Mouse (Mus musculus) layer of hippocampus, adult 11-12 months (tissue): ENCODE results near the gene Krt79.

ENCODE experiments used
- DNase-seq: peaks from one replicate; pipeline ENCODE4 v3.0.0; 2022; ENCODE audit warnings: low spot score

The Krt79 gene

DNA sequence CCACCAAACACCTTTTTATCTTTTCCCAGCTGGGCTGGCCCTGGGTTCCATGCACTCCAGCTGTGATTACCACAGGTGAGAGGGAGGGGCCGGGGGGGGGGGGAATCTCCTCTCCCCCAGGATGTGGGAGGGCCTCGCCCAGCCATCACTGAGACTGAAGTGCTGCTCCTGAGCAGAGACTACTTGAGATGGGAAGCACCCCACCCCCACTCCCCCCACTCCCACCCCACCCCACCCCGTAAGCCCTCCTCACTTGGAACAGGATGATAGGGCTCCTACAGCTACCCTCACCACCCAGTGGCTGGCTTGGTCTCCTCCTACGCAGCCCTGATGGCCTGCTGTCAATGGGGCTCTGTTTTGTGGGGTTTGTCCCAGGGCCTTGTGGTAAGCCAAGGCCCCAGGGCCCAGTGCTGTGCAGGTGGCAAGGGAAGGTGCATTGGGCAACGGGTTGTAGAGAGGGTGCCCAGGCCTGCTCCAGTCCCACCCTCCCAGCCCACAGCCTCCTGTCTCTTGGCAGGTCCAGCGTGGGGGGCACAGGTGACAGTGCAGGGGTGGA, at the start of gene Krt79:
Gene Krt79 (minus strand): TSS at position 51 of the 556 bp plus-strand sequence.
- no peak for DNase-seq

DNA sequence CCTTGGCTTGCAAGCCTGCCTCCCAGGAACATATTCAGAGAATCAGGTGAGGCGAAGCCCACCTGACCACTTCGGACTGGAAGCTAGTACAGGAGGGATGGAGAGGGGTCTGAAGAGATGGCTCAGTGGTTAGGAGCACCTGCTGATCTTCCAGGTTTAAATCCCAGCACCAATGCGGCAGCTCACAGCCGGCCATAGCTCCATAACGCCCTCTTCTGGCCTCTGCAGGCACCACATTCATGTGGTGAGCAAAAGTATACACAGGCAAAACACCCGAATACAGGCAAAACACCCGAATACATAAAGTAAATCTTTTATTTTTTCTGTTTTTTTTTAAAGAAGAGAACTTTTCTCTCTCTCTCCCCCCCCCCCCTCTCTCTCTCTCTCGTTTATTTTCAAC, 48.6 kb upstream of the Krt79 start:
- no peak for DNase-seq

DNA sequence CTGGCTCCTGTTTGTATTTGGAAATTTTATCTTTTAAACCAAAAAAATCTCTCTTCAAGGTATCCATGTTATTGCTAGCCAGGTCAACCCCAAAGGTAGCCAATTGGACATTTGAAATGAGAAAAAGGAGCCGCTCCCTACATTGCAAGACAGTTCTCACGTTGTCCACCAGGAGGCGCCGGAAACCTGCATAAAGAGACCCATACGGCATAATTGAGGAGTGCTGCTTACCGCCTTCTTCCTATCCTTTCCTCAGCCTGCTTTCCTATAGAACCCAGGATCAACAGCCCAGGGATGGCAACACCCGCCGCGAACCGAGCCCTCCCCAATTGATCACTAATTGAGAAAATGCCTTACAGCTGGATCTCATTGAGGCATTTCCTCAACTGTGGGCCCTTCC, 48.0 kb upstream of the Krt79 start:
- peak; percentile 91 for DNase-seq

DNA sequence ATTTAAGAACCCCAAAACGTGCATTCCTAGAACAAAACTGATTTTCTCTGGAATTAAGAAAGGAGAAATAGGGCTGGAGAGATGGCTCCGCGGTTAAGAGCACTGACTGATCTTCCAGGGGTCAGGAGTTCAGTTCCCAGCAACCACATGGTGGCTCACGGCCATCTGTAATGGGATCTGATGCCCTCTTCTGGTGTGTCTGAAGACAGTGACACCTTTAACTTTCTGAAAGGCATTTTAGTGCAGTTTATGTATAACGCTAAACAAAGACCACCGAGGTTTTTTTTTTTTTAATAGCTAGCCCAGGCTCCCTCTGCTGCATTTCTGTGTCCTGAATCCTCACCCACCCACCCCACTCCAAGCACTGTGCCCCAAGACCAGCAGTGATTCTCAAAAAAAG, 44.6 kb upstream of the Krt79 start:
- no peak for DNase-seq

DNA sequence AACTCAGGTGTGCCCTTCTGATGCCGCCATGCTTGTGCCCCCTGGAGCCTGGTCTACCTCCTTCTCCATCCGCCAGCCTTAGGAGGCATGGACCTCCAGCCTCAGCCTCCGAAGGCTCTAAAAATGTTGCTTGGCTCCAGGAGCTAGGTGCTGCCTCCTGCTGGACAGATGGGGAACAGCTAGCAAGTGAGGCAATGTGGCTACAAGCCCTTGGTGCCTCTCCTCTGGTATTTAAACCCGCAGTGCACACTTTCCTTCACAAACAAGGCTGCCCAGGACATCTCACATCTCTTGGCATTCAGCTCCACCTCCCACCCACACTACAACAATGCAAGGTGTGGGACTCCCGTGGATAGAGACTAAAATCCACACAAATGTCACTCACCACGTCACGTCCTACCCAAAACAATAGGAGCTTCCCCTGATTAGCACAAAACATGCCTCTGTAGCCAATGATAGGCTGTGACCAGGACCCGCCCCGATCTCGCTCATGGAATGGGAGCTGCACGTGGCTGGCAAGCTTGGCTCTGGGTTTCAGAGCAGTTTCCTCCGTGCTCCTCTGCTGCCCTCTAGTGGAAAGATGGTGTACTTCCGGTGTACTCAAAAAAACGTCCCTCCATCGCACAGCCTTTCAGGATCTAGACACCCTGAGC, 44.0 kb upstream of the Krt79 start:
- DNase-seq = peak; percentile 96

DNA sequence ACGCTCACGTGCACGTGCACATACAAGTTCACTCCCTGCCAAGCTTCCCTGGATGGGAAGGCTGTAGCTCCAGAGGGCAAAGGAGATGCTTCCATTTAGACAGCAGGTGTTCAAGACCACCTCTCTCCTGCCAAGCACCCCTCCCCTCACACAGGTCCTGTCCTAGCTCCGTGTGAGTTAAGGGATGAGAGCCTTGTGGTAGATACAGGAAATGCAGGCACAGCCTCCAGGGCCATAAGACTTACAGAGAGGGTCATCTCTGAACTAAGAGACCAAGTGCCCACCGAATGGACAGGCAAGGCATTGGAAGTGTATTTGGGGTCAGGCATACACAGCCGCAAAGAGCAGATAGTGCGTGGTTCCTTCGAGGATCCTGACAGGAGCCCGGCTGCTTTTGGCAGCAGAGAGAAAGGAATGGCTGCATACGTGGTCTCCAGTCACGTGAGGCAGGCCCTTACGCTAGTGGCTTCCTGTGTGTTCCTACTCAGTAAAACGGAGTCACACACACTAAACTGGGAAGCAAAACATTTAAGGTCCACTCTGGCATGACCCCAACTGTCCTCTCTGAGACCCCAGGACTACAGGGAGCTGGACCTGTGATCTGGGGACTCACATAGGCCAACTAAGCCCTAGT, 43.3 kb upstream of the Krt79 start:
- no peak for DNase-seq

DNA sequence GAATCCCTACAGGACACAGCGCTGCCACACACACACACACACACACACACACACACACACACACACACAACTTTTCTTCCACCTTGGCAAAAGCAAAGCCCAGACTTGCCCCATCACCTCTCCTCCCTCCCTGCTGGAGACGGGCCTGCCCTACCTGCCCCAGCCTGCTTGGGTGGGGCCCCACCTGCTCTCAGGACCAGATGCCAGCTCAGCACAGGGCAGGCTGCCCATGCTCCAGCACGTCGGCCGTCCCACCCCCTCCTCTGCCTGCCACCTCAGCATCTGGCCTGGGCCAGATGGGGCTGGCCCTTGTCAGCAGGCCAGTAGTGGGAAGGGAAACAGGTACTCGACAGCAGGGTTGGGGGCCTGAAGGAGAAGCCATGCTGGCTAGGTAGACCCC, 40.7 kb upstream of the Krt79 start:
- no peak for DNase-seq

DNA sequence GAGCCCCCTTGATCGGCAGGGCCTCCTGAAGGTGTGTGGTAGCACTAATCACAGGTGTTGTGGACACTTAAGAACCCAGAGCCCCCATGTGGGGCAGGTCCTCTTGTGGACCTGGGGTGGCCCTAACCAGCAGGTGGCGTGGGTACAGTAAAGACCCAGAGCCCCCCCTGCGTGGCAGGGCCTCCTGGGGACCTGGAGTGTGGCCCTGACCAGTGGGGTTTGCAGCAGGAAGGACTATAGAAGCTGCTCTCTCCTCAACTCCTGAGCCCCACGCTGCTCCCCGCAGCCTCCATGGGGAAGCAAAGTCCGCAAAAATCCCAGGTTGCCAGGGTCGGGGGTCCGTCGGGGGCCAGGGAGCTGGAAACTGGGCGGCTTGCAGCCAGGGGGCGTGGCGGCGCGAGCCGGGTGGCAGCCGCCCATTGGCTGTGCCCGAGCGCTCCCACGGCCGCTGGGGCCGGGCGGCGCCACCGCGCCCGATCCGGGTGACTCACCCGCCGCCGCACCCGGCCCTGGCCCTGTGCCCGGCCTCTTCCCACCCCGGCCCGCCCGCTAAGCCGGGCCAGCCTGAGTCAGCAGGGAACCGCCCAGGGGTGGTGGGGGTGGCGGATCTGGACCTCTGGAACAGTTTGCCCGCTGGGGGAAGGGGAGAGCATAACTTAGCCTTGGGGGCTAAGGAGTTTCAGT, 37.1 kb upstream of the Krt79 start:
- DNase-seq = peak; percentile 80

DNA sequence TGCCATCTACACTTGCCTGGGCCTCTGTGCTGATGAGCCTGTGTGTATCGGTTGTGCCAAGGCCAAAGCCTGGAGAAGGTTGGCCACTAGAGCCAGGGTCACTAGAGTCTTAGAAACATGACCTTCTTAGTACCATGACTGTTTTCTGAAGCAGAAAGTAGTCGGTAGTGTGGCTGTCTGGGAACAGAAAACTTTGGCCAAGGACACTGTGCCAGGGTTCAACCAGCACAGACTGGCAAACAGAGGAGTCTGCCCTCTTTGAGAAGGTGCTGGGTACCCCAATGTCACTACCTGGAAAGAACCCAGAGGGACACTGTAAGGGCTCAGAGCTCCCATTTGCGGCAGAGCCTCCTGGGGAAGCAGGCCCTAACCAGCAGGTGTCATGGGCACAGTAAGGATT, 36.5 kb upstream of the Krt79 start:
- no peak for DNase-seq

DNA sequence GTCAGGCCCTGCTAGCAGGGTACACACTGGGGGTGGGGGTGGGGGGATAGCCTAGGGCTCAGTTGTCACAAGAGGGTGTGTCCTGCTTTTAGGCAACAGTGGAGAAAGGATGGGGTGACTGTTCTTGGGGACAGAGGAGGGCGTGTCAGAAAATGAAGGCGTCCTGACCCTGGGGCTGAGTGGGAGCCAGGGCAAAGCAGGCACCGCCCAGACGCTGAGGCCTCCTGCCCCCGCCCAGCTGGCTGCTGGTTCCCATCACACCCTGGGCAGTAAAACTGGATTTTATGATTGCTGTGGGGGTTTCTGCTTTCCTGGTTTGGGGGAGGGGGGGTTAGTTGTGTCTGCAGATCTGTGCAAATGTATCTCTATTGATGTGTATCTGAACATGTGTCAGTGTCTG, 35.9 kb upstream of the Krt79 start:
- DNase-seq = no peak

DNA sequence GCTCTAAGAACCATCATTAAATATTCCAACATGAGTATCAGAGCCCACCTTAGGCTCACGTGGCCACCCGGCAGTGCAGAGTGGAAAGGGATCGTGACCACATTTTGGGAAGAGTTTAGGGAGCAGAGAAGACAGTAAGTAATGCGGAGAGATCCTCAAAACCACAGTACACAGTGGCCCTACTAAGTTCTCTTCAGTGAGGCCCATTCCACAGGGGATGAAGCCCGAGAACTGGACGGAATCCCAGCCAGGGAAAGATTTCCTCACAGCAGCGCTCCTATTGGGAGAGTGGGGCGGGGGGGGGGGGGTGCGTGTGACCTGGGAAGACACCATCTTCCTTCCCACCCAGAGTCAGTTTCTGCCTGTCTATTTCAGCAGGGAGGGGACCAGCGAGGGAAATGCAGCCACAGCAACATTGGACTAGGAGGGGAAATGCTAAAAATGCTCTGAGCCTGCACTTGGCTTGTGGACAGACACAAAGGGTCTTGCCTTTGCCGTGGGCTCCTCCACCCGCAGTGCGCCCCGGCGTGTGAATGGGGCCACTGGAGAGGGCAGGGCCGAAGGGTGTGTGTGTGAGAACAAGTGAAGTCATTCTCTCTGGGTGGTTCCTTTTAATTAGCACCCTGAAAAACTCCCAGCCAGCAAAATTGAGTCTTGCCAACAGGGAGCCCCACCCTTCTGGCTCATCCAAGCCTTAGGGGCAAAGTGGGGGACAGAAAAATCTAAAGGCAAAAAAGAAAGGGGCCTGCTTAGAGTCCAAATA, 34.1 kb upstream of the Krt79 start:
- no peak for DNase-seq

DNA sequence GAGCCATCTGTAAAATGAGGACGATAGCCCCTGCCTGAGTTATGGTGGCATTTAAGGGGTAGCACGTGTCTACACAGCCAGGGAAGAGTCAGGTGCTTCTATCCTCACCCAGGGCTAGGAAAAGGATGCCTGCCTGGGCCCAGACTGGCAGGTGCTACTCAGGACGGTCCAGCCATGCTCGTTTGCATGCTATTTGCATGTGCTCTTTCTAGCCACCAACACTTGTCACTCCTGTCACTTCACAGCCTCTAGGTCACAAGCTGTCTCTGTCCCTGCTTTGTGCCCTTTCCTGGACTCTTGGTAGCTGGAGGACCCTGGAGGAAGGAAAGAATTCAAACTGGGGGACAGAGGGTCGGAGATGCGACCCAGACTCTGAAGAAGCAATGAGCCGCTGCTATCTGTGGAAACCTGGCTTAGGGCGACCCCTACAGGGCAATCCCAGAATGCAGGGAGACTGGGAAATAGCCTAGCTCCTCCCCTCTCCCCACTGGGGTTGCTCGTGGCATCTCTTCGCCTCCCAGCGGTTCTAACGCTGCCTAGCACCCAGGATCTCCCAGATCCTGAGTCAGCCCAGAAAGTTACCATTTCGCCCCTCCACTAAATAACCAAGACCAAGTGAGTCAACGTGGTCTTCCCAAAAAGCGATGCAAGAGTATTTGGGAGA, 33.4 kb upstream of the Krt79 start:
- peak; percentile 99 for DNase-seq

DNA sequence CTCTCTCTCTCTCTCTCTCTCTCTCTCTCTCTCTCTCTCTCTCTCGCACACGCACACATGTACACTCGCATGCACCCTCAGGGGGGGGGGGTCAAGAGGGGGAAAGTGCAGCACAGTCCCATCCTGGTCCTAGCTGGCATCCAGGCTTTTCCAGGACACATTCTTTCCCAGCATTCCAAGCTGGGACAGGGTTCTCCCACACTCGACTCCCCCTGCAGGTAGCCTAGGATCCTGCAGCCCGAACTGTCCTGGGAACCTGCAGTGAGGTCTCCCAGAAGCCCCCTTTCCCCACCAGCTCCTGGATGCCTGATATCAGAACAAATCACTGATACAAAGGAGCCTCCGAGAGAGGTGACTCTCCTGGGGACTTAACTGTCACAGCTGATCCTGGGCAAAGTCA, 30.4 kb upstream of the Krt79 start:
- no peak for DNase-seq

DNA sequence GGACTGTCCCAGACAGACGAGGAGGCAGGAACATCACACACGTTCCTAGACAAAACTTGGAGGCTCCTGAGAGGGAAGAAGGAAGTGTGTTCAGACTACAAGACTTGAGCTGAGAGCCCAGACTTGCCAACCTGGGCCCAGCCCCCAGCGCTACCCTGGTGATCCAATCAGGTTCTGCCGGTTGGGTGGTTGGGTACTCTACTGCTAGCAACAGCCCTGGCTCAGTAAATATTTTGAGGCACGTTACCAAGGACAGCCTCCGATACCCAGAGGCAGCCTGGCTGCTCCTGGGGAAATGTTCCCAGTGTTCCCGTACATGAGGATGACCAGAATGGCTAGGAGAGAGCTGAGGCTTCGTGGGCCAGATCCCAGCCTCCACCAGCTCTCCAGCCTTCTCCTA, 26.7 kb upstream of the Krt79 start:
- DNase-seq = no peak

DNA sequence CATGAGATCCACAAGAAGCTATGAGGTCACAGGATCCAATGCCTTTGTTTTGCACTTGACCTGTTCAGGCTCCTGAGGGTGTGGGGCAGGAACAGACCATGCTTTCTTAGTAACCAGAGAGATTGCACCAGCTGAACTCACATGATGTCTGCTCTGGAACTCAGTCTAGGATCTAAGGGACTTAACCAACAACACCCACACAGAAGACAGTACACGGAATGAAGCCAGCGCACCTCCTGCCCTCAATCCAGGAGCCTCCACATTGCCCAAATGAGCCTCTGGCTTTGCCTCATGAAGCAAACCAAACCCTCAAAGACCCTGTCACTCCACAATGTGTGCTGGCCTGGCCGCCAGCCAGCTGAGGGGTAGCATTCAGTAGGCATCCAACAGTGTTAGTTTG, 18.8 kb upstream of the Krt79 start:
- DNase-seq = no peak

DNA sequence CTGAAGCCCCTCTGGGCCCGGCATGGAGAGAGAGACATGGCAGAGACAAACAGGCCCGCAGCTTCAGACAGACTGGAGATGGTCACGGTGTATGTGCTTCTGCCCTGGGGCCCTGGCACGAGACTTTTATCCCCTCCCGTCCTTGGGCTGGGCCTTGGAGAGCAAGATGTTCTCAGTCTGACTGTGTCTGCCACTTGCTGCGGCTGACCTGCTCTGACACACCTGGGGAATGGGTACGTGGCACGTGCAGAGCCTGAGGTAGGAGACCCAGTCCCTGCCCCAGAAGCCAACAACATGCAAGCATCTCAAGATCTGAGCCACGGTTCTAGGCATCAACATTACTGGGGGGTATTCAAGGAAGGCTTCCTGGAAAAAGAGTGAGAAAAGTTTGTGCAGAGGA, 14.1 kb upstream of the Krt79 start, which contains the start of gene Krt78:
Gene Krt78 (minus strand): TSS at position 101 of the 400 bp plus-strand sequence.
- DNase-seq = no peak

DNA sequence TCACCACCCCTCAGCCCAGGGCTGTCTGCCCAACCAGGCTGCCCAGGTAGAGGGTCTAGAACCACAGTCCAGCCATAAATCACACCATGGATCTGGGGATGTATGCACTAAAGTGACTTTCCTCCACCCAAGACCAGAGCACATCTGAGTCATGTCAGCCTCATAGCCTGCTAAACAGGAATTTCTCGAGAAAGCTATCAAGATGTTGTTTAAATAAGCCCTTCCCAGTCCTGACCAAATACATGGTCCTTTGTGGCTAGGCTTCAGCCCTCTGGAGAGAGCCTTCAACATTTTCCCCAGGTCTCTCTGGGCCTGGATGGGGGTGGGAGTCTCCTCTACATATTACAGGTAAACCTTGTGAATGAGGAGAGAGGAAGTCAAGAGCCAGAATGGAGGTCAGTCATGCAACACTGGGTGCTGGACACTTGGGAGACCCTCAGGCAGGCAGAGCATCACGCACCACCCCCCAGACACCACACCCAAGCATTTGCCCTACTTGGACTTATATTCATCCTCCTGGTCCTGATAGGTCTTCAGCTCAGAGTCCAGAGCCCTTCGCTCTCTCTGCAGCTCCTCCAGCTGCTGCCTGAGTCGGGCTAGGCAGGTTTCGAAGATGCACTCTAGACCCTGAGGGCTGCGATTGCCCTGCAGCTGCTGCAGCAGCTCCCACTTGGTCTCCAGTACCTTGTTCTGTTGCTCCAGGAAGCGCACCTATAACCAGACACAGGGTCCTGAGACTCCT, 12.8 kb upstream of the Krt79 start:
- no peak for DNase-seq

DNA sequence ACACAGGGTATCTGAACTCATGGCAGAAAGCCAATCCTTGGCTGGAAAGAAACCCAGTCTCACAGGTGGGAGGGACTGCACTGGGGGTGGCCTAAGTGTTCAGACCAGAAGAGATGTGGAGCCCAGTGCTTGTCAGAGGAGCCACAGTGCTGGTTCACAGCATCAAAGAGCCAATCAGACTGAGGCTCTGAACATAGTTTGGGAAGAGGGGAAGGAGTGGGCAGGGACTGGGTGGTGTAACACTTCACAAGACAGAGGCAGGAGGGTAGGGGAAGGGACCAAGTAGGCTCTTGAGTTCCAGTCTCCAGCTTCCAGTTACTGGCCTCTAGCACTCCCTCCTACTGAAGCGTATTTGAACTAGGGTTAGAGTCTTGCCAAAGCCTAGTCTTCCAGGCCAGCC, 5.3 kb upstream of the Krt79 start:
- no peak for DNase-seq

DNA sequence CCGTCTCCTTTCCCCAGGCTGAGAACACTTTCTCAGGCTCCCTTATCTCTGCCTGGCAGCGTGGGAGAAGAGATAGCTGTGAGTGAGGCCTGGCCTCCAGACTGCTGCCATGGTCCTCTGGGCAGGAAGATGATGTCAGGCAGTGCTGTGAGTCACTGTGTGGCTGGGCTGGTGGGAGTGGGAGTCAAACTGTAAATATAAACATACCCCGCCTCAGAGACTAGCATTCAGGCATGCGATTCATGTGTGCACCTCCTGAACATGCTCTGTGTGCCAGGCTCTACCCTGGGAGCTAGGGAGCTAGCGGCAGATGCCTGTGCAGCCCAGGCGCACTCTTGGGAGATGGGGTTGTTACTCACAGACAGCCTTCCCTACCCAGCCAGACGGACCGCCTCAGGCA, 1.8 kb upstream of the Krt79 start:
- DNase-seq = no peak

DNA sequence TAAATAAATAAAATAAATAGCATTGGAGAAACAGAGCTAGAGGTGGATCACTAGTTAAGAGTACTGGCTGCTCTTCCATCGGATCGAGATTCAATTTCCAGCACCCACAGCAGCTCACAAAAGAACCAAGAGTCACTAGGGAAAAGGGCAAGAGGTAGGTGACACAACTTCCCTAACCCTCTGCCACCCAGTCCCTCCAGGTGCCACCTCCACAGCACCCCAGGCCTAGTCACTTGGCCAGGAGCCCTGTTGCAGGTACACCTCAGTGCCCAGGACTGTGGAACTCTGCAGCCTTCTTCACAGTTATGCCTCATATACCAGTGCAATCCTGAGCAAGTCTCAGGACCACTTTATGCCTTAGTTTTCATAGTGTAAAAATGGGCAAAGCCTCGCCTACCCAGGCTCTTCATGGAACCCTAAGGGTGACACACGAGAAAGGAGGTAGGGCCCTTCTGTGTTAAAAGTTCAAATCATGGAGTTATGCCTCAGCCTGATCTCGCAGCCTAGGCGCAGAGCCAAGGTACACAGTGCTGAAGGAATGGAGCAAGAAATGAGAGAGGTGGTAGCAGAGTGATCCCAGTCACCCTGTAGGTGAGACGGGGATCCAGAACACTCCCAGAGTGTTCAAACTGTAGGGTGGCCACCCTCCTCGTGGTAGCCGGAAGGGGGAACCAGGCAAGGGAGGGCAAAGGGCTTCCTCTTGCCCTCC, 1.4 kb downstream of the Krt79 start:
- DNase-seq = no peak

DNA sequence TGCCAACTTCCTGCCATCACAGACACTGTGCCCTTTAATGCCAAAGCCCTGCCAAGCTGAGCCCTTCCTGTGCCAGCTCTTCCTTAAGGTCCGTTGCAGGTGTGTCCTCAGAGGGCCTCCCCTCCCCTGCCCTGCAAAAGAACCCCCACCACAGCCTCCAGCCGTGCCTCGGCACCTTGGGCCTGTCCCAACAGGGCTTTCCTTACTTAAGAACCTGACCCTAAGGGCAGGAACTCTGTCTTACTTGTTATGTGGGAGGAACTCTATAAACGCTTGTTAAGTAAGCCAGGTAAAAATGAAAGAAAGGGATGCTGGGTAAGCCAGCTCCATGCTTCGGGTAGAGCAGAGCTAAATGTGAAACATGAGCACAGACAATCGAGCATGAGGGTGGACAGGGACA, 7.1 kb downstream of the Krt79 start:
- DNase-seq = no peak
